Mouse (Mus musculus) ZHBTc4 (cell line): ENCODE results near the gene Ptpn3.

Experiments used
- DNase-seq: peaks from one replicate; pipeline ENCODE4 v3.0.0-alpha.2; 2011; ENCODE audit warnings: low read depth, low spot score

Ptpn3 gene

GRCm38 (mm10) chr4:57301410-57302313, at the start of gene Ptpn3:
Gene Ptpn3 (minus strand): TSS chr4:57301837.
- peak; percentile 96 for DNase-seq

GRCm38 (mm10) chr4:57350541-57350940, 48.9 kb upstream of the Ptpn3 start:
- DNase-seq, result no peak

DNA sequence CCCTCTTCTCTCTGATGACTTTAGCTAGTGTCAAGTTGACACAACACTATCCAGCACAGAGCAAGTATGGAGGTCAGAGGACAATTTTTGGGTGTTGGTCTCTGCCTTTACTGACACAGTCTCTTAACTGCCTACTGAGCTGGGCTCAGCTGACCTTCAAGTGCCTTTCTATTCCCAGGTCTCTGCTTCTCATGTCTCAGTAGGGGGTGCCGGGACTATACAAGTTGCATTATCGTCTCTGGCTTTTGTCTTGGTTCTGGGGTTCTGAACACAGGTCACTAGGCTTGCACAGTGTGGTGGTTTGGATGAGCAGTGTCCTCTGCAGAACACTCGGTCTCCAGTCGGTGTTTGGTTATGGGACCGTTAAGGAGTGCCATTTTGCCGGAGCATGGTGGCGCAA, 42.4 kb upstream of the Ptpn3 start:
- peak; percentile 55 for DNase-seq

DNA sequence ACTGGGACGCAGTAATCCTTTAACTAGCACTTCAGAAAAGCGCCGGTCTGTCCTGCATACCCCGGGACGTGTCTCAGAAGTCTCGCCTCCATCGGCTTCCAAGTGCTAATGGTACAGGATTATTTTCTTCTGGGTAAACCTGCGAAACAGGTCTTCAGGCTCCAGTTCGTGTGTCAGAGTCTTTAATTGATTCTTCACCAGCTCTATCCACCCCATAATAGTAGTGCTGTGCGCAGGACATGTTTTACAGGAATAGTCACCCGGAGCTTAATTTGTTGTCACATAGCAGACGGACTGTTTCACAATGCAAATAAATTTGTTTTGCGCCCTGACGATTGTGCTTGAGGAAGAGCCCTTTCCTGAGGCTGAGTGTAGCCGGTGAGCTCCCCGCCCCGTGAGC, 37.3 kb upstream of the Ptpn3 start:
- no peak for DNase-seq

GRCm38 (mm10) chr4:57338061-57338460, 36.4 kb upstream of the Ptpn3 start:
- DNase-seq, result no peak

- DNase-seq, result peak; percentile 27
These were observed 33.5 kb upstream of the Ptpn3 start for GRCm38 (mm10) chr4:57335000-57335666.

GRCm38 (mm10) chr4:57333926-57334548, 32.4 kb upstream of the Ptpn3 start:
- DNase-seq, result peak; percentile 27

DNA sequence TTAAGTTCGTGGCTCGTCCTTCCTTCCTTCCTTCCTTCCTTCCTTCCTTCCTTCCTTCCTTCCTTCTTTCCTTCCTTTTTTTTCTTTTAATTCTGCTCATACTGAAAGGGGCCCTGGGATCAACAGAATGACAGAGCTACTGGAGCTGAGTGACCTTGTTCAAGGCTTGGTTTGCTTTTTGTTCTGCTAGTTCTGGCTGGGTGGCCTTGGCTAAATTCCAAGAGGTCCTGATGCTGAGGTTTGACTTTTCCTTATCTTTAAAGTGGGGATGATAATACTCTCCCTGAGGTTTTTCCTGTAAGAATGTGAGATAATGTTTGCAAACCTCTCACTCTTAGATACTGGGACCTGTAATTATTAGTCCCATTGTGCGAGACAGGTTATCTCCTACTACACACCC, 30.9 kb upstream of the Ptpn3 start:
- DNase-seq, result no peak

DNA sequence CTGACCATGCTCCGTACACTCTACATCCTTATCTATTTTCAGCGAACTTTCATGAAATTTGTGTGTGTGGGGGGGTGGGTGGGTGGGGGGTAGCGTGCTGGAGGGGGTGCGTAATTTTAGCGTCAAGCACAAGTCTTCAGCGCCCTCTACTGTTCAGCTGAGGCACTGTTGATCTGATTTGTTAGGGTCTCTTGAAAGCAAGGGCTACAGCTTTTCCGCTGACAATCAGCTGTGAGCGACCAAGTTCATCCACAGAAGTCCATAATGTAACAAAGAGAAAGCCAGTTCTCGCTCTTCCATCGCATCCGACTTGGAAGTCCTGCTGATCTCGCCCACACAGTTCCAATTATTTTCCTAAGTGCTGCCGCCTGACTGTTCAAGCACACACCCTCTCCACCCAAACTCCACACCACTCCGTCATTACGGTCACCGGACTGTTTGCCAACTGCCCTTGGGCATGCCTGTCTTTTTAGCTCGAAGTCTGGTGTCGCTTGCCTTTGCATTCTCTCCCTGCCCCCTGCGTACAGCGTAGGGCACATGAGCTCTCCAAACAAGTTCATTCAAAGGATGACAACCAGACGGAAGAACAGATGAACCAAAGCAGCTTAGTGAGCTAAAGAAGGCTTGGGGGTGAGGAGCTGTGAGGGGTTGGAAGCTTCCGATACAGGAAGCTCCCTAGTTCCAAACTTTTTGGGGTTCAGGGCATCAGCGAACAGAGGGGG, 19.1 kb upstream of the Ptpn3 start:
- peak; percentile 59 for DNase-seq

- no peak for DNase-seq
These were observed 17.0 kb upstream of the Ptpn3 start for GRCm38 (mm10) chr4:57318525-57319212.

DNA sequence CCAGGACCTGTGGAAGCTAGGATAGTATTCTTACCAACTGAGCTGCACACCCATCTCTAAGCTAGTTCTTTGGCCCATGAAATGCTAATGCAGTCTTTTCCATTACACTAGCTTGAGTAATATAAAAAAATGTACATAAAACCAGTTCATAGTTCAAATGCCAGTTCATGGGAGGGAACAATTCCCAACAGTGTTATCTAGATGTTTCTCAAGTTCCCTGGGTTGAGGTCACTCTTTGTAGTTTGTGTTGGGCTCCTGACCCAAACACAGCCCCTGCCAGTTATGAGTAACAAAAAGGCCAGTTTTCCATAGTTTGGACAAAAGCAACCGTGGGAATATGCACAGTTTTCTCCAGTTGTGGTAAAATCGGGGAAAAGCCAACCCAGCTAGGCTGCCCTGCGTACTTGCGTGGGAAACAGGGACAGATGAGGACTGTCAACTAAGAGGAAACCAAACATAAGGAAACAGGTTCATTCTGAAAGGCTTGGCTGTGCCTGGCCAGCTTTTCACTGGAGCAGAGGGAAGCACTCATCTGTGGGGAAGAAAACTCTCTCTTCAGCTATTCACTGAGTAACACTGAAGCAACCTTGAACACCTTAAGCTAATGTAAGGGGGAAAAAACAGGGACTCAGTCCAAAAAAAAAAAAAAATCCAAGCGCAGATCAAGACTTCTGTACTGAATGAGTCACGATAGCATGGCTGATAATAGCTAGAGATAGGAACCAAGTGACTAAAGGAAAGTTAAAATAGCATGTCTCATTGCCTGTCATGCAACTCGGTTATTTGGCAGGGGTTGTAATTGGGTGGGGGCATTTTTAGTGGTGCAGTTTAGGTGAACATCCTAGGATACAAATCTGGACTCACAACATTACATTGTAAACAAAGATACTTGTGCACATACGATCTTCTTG, 10.9 kb upstream of the Ptpn3 start:
- DNase-seq, result no peak

DNA sequence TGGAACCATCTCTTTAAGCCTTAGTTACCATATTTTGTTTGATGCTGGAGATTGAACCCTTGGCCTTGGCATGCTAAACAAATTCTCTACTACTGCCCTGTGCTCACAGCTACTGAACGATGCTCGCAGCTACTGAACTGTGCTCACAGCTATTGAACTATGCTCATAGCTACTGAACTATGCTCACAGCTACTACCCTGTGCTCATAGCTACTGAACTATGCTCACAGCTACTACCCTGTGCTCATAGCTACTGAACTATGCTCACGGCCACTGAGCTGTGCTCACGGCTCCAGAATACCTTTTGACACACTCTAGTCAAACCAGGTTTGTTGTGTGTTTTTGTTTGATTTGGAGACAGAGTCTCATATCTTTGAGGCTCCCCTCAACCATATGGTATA, 10.1 kb upstream of the Ptpn3 start:
- DNase-seq, result no peak

DNA sequence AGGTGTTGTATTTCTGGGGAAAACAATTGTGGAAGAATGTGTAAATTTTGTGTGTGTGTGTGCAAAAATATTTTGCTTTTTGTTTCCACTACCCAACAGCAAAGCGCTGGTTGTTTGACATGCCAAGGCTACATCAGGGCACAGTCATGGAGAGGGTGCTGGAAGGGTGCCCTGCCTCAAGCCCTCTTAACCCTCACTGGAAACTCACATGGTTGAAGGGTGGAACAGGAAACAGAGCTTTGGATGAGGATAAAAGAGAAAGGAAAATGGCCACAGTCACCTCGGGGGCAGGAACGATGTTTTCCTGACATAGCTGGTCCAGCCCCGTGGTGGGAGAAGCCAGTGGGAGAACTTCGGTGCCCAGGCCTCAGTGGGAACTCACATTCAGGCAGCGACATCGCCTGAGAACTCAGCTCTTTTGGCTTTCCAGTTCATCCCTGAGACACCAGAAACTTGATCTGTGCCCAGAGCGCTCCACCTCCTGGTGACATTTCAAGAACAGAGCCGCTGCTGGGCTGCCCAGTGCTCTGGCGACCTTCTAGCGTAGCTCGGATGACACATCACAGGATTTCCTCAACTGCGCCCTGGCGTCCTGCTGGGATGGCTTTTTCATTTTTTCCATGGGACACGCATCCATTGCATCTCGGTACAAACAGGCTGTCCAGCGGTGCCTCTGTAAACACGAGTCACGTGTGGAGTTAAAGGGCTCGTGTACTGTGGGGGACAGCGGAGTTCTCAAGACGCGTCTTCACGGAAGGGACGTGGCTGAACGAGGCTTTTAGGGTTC, 6.8 kb upstream of the Ptpn3 start:
- peak; percentile 39 for DNase-seq

GRCm38 (mm10) chr4:57307747-57308146, 6.1 kb upstream of the Ptpn3 start:
- no peak for DNase-seq

DNA sequence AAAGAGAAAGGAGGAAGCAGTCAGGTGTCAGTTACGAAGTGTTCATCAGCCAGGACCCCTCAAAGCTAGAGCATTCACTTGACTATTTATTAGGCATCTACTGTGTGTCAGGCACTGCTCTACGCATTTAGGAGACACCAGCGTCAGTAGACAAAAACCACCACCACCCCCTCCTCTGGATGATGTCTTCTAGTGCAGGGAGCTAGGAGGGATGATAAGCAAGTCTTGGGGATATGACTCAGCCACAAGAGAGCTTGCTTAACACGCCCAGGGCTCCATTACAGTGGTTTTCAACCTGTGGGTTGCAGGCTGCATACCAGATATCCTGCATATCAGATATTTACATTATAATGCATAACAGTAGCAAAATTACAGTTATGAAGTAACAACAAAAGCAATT, 4.6 kb upstream of the Ptpn3 start:
- no peak for DNase-seq

- DNase-seq, result peak; percentile 40
These were observed 4.0 kb upstream of the Ptpn3 start for GRCm38 (mm10) chr4:57305644-57306043.

GRCm38 (mm10) chr4:57300469-57301409, 898 bp downstream of the Ptpn3 start:
- DNase-seq, result peak; percentile 70
